Mouse (Mus musculus): ENCODE measurements around the gene Hes6.

- TF ChIP-seq CTCF (IDR thresholded peaks at IDR 0.05; ENCODE audit: low read depth, low read length) (no peak), GATA2 (IDR thresholded peaks at IDR 0.05; ENCODE audit: borderline replicate concordance, low read depth, low read length) (no peak)
These were observed 37.8 kb upstream of the Hes6 start for GRCm38 (mm10) chr1:91451547-91452084.

Data from G1E (cell line).